Mouse (Mus musculus) neural tube, embryonic 14.5 days (tissue): ENCODE results near the gene Gm10521. TPM values are rescaled to one million over a fixed set of nuclear protein-coding genes. Genes with fewer than 3 reads are reported as not detected.

Source experiments
- ATAC-seq: fragments of 200-750 bp; cut with Nextera tagmentation; 2 replicates; pipeline ENCODE4 v1.8.0; 2017; ENCODE audit warnings: low read depth, mild to moderate bottlenecking, moderate TSS enrichment, moderate library complexity
- H3K27ac ChIP-seq: fragments of 300-500 bp; sonication (generic); 2 replicates; pipeline ENCODE4 v1.5.1; 2014; ENCODE audit warnings: low read depth, mild to moderate bottlenecking, control low read depth, low read length, moderate library complexity, mixed read lengths
- H3K27me3 ChIP-seq: fragments of 300-500 bp; sonication (generic); 2 replicates; pipeline ENCODE4 v1.6.1; 2014; ENCODE audit warnings: low read length; ENCODE audit not compliant: control insufficient read depth, insufficient read depth
- H3K36me3 ChIP-seq: fragments of 300-500 bp; sonication (generic); 2 replicates; pipeline ENCODE4 v1.6.1; 2014; ENCODE audit warnings: low read length, mixed read lengths; ENCODE audit not compliant: control insufficient read depth, insufficient read depth
- H3K4me1 ChIP-seq: fragments of 300-500 bp; sonication (generic); 2 replicates; pipeline ENCODE4 v1.6.1; 2014; ENCODE audit warnings: low read length; ENCODE audit not compliant: control insufficient read depth, insufficient read depth
- H3K4me2 ChIP-seq: fragments of 300-500 bp; sonication (generic); 2 replicates; pipeline ENCODE4 v1.6.1; 2014; ENCODE audit warnings: mild to moderate bottlenecking, low read depth, low read length, control low read depth
- H3K4me3 ChIP-seq: fragments of 300-500 bp; sonication (generic); 2 replicates; pipeline ENCODE4 v1.5.1; 2014; ENCODE audit warnings: low read depth, low read length, control low read depth, mixed read lengths
- H3K9ac ChIP-seq: fragments of 300-500 bp; sonication (generic); replicated peaks from 2 replicates; pipeline ENCODE4 v1.6.1; 2014; ENCODE audit warnings: low read depth, mild to moderate bottlenecking, control low read depth, low read length, mixed read lengths
- H3K9me3 ChIP-seq: fragments of 300-500 bp; sonication (generic); 2 replicates; pipeline ENCODE4 v1.6.1; 2016; ENCODE audit warnings: low read length; ENCODE audit not compliant: control insufficient read depth
- WGBS: fragments of 180-500 bp; shearing (Covaris S2); extraction: QIAGEN DNeasy Blood & Tissue Kit; methylation state at CpG from one replicate; pipeline ENCODE4 v1.1.7; 2014; 5-methylcytosine and 5-hydroxymethylcytosine counted together
- polyA plus RNA-seq: library from polyadenylated mRNA; unstranded; fragments of >200 nt; fragmentation: Nextera tagmentation; extraction: Ambion mirVana; gene quantifications from 2 replicates; pipeline ENCODE4 v1.2.1, GENCODE M21; 2014

Gene Gm10521
- polyA plus RNA-seq, 1 experiment from 2014 or later, result not detected

- H3K27ac ChIP-seq, result no peak overlapping the region
- H3K36me3 ChIP-seq, result no peaks in the 10 kb centered on the region
- no peaks in the 10 kb centered on the region for H3K27me3 ChIP-seq
- no peak overlapping the region for H3K4me3 ChIP-seq
- H3K9ac ChIP-seq, result no peak overlapping the region
- H3K4me2 ChIP-seq, result no peak overlapping the region
- 87% methylated on average over 12 of the region's 12 CpGs for WGBS
- H3K4me1 ChIP-seq, result no peaks in the 10 kb centered on the region
- no peak for ATAC-seq
- no peaks in the 10 kb centered on the region for H3K9me3 ChIP-seq
Observed at GRCm38 (mm10) chr1:171918136-171918920, 22.9 kb downstream of the Gm10521 start.

- Histone ChIP-seq H3K4me1 (no peaks in the 10 kb centered on the region), H3K9me3 (no peaks in the 10 kb centered on the region), H3K27ac (no peak overlapping the region), H3K27me3 (no peaks in the 10 kb centered on the region), H3K4me3 (no peak overlapping the region), H3K4me2 (no peak overlapping the region), H3K9ac (no peak overlapping the region), H3K36me3 (no peaks in the 10 kb centered on the region)
- no peak for ATAC-seq
- WGBS, result 91% methylated on average over 5 of the region's 5 CpGs
Observed at GRCm38 (mm10) chr1:171919193-171919592, 23.7 kb downstream of the Gm10521 start.

- no peaks in the 10 kb centered on the region for H3K27me3 ChIP-seq
- no peak overlapping the region for H3K4me3 ChIP-seq
- H3K9me3 ChIP-seq, result no peaks in the 10 kb centered on the region
- no peak overlapping the region for H3K4me2 ChIP-seq
- no peak overlapping the region for H3K9ac ChIP-seq
- 91% methylated on average over 6 of the region's 6 CpGs for WGBS
- no peak for ATAC-seq
- no peaks in the 10 kb centered on the region for H3K4me1 ChIP-seq
- H3K27ac ChIP-seq, result no peak overlapping the region
- H3K36me3 ChIP-seq, result no peaks in the 10 kb centered on the region
Observed at GRCm38 (mm10) chr1:171919901-171920510, 24.5 kb downstream of the Gm10521 start.

GRCm38 (mm10) chr1:171920989-171921621, 25.6 kb downstream of the Gm10521 start:
- 89% methylated on average over 9 of the region's 9 CpGs for WGBS
- H3K4me3 ChIP-seq, result no peak overlapping the region
- no peaks in the 10 kb centered on the region for H3K27me3 ChIP-seq
- no peak for ATAC-seq
- no peak overlapping the region for H3K27ac ChIP-seq
- no peaks in the 10 kb centered on the region for H3K4me1 ChIP-seq
- no peak overlapping the region for H3K9ac ChIP-seq
- H3K4me2 ChIP-seq, result no peak overlapping the region
- H3K9me3 ChIP-seq, result no peaks in the 10 kb centered on the region
- H3K36me3 ChIP-seq, result no peaks in the 10 kb centered on the region

- no peak overlapping the region for H3K4me2 ChIP-seq
- H3K36me3 ChIP-seq, result no peaks in the 10 kb centered on the region
- WGBS, result 67% methylated on average over 2 of the region's 2 CpGs
- H3K9me3 ChIP-seq, result no peaks in the 10 kb centered on the region
- H3K9ac ChIP-seq, result no peak overlapping the region
- H3K4me1 ChIP-seq, result no peaks in the 10 kb centered on the region
- no peak overlapping the region for H3K4me3 ChIP-seq
- H3K27me3 ChIP-seq, result no peaks in the 10 kb centered on the region
- H3K27ac ChIP-seq, result no peak overlapping the region
- ATAC-seq, result no peak
Observed at GRCm38 (mm10) chr1:171921641-171922040, 26.2 kb downstream of the Gm10521 start.

- Histone ChIP-seq H3K27ac (no peak overlapping the region), H3K9me3 (no peaks in the 10 kb centered on the region), H3K9ac (no peak overlapping the region), H3K4me2 (no peak overlapping the region), H3K36me3 (no peaks in the 10 kb centered on the region), H3K4me1 (no peaks in the 10 kb centered on the region), H3K27me3 (no peaks in the 10 kb centered on the region), H3K4me3 (no peak overlapping the region)
- ATAC-seq, result no peak
- 97% methylated on average over 5 of the region's 5 CpGs for WGBS
Observed at GRCm38 (mm10) chr1:171922844-171923243, 27.4 kb downstream of the Gm10521 start.

GRCm38 (mm10) chr1:171924900-171925299, 29.4 kb downstream of the Gm10521 start:
- H3K9ac ChIP-seq, result no peak overlapping the region
- no peak overlapping the region for H3K4me3 ChIP-seq
- H3K4me2 ChIP-seq, result no peak overlapping the region
- WGBS, result 73% methylated on average over 3 of the region's 3 CpGs
- no peaks in the 10 kb centered on the region for H3K9me3 ChIP-seq
- H3K36me3 ChIP-seq, result no peaks in the 10 kb centered on the region
- no peak for ATAC-seq
- no peaks in the 10 kb centered on the region for H3K4me1 ChIP-seq
- no peaks in the 10 kb centered on the region for H3K27me3 ChIP-seq
- no peak overlapping the region for H3K27ac ChIP-seq

GRCm38 (mm10) chr1:171933851-171934250, 38.4 kb downstream of the Gm10521 start:
- H3K27ac ChIP-seq, result no peak overlapping the region
- H3K4me2 ChIP-seq, result no peak overlapping the region
- H3K9me3 ChIP-seq, result no peaks in the 10 kb centered on the region
- no peaks in the 10 kb centered on the region for H3K27me3 ChIP-seq
- H3K36me3 ChIP-seq, result no peaks in the 10 kb centered on the region
- no peak for ATAC-seq
- WGBS, result 86% methylated on average over 3 of the region's 3 CpGs
- no peaks in the 10 kb centered on the region for H3K4me1 ChIP-seq
- H3K4me3 ChIP-seq, result no peak overlapping the region
- no peak overlapping the region for H3K9ac ChIP-seq
